Mouse (Mus musculus): ENCODE measurements around the gene Rtn3.
A peak's percentile ranks its signal among the peaks of the same experiment; 100 is the strongest.
"Not testable (repeated sequence)": the region's sequence is repeated elsewhere in the genome, so short reads cannot be mapped to it uniquely, and the experiment has no call there.

The Rtn3 gene

DNA sequence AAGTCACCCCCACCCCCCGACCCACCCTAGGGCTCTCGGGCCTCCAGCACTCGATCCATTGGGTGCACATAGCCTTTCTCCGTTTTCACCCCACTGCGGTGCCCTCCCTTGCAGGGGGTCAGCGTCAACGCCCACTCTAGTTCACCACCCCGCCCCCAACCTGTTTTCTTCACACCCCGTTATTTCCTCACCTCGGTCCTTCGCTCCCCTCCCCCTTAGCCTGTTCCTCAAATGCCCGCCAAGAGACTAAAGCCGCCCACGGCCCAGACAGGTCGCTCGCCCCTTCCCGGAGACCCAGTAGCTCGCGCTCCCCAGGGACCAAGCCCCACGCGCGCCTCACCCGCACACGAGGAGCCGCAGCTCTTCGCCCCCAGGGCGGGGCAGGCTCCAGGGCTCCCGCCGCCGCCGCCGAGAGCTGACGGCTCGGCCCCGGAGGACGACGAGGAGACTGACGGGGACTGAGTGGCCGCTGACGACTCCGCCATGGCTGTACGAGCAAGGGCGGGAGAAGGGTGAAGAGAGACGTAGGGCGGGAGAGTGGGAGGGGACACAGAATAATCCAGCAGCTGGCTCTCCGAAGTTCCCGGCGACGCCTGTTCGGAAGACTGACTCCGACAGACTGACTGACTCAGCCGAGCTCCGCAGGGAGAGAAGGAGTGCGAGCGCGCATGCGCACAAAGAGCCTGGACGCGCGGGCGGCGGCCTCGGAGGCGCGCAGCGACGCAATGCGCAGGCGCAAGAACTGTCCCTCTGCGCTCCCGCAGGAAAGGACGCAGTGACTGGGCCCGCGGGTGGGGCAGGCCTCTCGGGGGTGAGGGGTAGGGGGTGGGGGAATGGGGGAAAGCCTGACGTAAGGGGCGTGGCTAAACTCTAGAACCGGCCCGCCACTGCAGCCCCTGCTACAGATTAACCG is at the start of gene Rtn3:
Gene Rtn3, minus strand, starts transcription at position 683 of the 913 bp plus-strand sequence.
- peak; percentile 99 for DNase-seq (ENCODE audit: low read depth)

DNA sequence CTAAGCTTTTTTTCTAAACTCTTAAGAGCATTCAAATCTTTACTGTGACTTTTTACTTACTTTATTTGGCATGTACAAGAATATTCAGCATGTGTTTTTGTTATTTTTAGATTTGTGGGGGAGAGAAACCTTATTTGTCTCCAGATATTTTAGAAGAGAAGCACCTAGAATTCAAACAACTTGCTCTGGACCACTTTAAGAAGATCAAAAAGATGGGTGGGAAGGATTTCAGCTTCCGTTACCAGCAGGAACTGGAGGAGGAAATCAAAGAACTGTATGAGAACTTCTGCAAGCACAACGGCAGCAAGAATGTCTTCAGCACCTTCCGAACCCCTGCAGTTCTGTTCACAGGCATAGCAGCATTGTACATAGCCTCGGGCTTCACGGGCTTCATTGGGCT is 48.8 kb upstream of the Rtn3 start:
- DNase-seq (ENCODE audit: low read depth): no peak

DNA sequence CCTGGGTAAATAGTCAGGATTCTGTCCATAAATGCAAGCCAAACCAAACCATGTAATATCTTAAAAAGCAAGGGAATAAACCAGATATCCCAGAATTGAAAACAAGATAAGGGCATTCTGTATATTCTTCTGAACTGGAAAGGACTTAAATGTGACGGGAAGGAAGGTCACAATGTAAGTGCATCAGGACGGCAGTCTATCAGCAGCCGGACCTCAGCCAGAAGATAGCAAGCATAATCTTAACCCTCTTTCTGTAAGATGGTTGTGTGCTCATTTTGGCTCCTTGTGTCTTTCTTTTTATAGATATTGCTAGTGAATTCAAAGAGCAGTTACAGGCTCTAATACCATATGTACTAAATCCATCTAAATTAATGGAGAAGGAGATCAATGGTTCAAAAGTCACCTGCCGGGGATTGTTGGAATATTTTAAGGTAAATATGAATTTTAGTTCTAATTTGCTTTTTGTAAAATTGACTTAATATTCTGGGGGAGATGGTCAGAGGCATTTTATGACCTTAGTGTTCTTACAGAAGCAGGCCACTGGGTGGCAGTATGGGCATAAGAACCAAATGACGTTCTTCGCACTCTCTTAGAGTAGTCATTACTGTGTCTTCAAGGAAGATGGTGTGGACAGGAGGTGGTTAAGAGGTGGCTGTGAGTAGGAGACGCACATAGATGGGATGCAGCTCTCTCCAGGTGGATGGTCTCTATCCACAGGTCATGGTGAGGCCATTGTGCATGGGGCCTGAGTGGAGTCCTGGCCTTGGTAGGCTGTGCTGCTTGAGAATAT is 45.8 kb upstream of the Rtn3 start:
- DNase-seq (ENCODE audit: low read depth): peak; percentile 85

DNA sequence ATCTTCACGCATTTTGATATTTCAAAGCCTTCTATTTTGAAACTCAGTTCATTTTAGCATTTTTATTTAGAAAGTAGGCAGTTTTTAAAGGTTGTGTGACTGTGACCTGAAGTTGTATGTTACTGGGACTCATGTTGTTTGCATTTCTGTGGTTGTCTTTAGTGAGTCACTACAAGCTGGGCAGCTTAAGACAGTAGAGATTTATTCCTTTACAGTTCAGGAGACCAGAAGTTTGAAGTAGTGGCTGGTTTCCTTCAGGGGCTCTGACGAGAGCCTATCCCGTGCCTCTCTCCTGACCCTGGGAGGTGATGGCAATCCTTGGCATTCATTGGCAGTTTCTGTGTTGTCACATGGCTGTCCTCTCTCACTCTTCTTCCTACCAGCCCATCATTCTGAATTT is 41.8 kb upstream of the Rtn3 start:
- peak; percentile 59 for DNase-seq (ENCODE audit: low read depth)

DNA sequence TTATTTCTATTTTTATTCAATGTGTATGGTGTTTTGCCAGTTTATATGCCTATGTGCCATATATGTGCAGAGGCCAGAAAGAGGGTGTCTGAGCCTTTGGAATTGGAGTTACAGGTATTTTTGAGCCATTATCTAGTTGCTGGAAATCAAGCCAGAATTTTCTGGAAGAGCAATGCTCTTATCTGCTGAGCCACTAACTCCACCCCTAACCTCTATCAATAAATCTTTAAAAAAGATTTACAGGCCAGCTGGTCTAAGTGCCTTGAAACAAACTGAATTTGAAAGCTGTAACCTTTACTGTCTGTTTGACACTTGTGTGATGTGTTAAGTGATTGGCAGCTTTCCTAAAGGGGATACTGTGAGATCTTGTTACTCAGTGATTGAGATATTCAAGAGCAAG is 40.7 kb upstream of the Rtn3 start:
- DNase-seq (ENCODE audit: low read depth): no peak

DNA sequence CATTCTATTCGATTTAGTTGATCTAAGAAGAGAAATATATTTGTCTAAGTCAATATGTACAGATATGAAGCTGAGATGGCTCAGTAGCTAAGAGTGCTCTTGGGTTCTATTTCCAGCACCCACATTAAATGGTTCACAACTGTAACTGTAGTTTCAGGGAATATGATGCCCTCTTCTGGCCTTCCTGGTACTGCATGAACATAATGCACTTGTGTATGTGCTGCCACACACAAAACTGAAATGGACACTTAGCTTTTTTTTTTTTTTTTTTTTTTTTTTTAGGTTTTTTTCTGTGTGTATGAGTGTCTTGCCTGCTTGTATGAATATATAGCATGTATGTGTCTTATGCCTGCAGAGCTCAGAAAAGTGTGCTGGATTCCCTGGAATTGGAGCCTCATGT is 40.2 kb upstream of the Rtn3 start:
- peak; percentile 52 for DNase-seq (ENCODE audit: low read depth)

DNA sequence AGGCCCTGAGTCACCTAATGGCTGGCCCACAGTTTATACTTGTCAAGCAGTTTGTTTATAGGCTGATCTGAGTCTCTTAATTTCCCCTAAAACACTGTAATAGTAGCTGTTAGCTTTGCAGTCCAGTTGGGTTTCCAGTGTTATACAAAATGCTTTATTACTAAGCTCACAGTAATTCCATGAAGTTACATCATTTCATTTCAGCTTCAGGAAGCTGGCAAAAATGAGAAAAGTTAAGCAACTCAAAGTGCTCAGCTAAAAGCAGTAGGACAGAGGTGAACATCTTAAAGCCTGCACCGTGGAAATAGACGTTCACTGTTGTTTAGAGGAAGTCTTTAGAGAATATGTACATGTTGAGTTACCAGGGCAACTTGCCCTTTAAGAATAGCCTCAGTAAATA is 39.8 kb upstream of the Rtn3 start:
- no peak for DNase-seq (ENCODE audit: low read depth)

DNA sequence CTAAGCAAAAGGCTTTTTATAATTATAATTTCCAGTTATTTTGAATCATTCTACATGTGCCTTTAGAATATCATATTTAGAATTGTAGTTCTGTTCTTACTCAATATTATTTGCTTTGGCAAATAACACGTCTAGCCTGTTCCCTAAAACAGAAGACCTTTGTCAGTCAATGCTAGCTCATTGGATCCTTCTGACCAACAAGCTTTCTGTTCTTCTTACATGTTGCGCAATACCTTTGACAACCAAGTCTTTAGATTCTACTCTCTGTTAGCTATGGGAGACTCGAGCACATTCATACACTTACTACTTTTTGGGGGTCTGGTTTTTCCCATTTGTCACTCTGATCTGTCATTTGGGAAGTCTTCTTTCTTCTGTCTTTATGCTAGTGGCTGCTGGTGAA is 38.5 kb upstream of the Rtn3 start:
- DNase-seq (ENCODE audit: low read depth): no peak

DNA sequence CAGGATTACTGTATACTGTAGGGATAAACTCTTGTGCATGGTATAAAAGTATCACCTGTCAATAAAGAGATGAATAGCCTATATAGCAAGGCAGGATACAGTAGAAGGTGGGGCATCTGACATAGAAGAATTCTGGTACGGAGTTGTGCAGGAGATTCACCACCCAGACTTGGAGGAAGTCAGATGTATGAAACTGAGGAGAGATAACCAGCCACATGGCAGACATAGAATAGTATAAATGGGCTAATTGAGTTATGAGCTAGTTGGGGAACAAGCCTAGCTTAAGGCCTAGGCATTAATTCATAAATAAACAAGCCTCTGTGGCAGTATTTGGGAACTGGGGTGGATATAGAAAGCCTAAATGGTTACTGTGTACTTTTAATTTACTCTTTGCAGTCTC is 33.4 kb upstream of the Rtn3 start:
- no peak for DNase-seq (ENCODE audit: low read depth)

DNA sequence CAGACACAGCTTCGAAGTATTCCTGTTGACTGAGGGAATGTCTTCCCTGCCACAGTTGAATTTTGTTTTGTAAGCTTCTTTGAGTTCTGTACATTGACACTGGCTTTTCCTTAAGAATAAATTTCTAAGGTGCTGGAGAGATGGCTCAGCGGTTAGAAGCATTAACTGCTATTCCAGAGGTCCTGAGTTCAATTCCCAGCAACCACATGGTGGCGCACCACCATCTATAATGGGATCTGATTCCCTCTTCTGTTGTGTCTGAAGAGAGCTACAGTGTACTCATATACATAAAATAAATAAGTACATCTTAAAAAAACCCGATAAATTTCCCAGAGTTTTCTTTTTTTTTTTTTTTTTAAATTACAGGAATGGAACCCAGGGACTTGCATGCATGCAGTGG is 24.9 kb upstream of the Rtn3 start:
- no peak for DNase-seq (ENCODE audit: low read depth)

DNA sequence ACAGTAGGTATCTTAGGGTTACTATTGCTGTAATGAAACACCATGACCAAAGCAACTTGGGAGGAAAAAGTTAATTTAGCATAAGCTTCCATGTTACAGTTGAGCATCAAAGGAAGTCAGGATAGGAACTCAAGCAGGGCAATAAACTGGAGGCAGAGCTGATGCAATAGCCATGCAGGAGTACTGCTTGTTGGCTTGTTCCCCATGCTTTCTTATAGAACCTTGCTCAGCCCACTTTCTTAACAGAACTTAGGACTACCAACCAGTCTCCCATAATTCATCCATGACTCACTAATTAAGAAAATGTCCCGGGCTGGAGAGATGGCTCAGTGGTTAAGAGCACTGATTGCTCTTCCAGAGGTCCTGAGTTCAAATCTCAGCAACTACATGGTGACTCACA is 23.2 kb upstream of the Rtn3 start:
- peak; percentile 55 for DNase-seq (ENCODE audit: low read depth)

DNA sequence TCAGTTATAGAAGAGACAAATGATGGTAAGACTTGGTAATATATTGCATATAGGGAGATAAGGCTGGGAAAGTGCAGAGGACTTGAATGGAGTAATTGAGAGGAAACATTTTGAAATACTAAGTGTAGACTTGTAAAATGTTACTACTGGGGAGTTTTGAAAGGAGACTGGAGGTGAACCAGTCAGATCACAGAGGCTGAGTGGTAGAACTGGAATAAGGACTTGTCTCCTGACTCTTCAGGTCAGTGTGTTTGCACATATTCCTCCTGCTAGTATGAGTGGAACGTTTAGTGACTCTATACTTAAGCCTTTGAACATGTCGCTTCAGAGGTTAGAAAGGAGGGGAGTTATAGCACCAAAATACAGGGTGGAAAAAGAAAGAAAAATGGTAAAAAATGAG is 19.4 kb upstream of the Rtn3 start:
- no peak for DNase-seq (ENCODE audit: low read depth)

DNA sequence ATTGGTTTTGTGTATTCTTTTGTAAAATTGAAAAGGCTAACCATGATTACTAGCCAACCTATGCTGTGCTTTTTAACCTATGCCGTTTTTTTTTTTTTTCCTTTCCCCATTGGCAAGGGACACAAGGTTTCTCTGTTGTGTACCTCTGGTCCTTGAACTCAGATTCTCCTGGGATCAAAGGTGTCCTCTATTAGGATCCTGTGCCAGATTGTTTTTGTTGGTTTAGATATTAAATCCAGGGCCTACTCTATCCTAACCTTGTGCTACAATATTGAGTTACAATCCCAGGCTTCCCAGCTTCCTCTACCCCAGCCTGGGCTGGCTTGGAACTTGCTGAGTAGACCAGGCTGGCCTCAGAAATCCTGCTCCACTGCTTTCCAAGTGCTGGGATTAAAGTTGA is 17.6 kb upstream of the Rtn3 start:
- DNase-seq (ENCODE audit: low read depth): no peak

DNA sequence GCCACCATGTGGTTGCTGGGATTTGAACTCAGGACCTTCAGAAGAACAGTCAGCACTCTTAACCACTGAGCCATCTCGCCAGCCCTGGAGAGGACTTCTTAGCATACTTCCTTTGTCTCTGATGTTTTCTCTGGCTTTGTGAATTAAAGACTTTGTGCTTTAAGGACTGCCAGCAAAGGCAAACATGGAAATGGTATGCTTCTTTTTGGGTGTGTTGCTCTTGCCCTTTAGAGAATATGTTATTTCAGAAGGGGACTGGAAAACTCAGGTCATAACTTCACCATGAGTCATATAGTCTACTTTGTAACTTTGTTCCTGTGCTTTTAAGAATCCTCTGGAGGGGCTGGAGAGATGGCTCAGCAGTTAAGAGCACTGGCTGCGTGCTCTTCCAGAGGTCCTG is 15.7 kb upstream of the Rtn3 start:
- DNase-seq (ENCODE audit: low read depth): peak; percentile 77

DNA sequence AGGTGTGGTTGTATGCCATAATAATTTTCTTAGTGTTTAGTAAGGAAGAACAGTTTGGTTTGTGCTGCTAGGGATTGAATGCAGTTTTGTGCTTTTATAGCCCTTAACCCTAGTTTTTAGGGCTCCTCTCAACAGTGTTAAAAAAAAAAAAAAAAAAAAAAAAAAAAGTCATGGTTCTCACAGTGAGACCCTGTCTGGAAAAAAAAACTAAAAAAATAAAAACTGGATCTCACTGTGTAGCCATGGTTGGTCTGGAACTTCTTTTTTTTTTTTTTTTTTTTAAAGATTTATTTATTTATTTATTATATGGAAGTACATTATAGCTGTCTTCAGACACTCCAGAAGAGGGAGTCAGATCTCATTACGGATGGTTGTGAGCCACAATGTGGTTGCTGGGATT is 13.0 kb upstream of the Rtn3 start:
- not testable (repeated sequence) for DNase-seq (ENCODE audit: low read depth)

DNA sequence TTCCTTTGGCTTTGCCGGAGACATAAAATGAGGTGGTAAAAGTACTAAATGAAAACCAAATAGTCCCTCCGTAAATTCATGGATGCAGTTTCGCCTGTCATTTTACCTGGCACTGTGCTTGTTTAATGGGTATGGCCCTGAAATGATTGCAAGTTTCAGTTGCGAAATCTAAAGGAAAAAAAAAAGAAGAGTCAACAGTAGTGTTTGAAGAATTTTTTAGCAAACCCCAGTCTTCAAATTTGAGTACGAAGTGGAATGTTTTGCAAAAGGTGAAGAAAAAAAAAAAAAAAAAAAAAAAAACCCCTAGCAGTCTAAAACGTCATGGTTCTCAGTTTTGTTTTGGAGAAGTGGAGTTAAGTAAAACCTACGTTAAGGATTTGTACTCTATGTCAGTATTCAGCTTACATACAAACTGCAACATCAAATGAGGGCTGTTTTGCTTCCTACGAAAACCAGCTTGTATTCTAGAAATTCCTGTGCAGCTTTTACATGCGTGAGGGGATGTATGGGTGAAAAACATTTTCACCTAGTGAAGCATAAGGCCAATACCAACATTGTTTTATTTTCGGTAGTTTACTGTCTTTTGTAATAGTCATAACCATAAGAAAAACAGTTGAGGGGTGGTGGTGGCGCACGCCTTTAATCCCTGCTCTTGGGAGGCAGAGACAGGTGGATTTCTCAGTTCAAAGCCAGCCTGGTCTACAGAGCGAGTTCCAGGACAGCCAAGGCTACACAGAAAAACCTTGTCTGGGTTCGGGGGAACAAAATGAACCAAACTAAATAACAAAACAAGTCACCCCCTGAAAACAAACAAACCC is 12.3 kb upstream of the Rtn3 start:
- DNase-seq (ENCODE audit: low read depth): peak; percentile 57

DNA sequence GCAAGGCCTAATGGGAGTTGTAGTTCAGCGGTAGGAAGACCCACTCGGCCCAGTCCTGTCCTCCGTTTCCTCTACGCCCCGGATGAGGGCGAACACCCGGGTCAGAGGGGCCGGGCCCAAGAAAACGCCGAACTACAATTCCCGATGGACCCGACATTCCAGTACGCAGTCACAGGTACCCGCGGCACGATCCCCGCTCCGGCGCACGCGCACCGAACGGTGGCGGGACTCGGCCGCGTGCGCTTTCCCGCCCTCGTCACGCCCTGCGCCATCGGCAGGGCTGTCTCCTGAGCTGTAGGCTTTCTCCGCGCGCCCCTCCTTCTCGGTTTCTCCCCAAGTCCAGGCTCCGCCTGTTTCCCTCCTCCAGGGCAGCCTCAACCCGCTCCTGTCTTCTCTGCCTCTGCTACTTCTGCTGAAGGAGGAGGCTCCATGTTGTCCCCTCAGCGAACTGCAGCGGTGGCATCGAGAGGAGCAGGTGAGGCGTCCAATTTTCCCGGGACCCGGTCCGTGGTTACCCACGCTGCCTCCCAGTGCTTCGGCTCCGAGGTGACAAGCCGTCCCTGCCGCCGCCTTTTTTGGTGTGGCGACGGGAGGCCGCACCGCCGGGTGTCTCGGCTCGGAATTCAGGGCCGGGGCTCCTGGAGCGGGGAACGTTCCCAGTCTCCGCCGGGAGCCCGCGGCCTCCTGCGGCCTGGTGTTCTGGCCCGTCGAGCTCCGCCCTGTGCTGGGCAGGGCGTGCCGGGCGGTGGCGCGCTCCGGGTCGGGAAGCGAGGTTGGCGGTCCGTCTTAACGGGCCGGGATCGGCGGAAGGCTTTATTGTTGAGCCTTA is 11.3 kb upstream of the Rtn3 start:
- DNase-seq (ENCODE audit: low read depth): peak; percentile 99

DNA sequence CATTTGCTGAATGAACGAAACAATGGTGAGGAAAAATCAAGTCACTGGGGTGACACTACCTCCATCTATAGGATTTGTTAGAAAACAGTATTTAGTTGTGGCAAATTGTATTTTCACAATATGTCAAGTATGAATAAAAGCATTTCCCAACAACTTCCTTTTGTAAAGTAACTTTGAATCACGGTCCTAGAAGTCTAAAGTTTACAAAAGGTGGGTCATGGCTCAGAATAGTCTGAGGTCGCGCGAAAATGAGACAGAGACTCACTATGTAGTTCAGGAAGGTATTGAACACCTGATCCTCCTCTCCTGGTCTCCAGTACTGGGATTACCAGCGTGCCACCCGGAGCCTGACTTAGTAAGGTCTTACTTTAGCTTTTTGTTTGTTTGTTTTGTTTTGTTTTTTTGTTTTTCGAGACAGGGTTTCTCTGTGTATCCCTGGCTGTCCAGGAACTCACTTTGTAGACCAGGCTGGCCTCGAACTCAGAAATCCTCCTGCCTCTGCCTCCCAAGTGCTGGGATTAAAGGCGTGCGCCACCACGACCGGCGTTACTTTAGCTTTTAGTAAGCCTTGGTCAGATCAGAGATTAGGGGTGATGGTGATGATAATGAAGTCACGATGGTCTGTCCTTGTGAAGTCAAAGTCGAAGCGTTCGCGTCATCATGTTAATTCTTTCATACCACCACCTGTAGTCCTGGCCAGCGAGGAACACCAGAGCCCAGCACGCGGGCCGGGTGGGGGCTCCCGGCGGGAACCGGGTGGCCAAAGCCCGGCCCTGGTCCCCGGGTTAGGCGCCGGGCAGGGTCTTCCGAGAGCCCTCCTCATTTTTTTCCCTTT is 10.5 kb upstream of the Rtn3 start, which contains the start of gene Atl3:
Gene Atl3, plus strand, starts transcription at position 689 of the 835 bp plus-strand sequence.
- DNase-seq (ENCODE audit: low read depth): no peak

DNA sequence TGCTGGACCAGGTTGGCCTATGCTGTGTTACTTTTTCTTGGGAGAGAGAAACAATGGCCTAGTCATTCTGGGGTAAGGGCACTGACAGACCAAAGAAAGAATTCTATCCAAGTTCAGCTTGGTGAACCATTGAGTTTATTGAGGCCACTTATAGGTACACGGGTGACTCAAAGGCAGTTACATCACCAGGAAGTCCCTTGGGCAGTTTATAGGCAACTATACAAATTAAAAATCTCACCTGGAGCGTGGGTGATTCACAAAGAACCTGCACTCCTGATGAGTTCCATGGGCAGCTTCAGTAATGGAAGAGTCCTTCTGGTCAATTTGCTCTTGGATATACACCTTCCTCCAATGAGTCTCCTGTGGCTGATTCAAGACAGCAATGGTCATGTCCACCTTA is 9.6 kb upstream of the Rtn3 start:
- DNase-seq (ENCODE audit: low read depth): no peak

DNA sequence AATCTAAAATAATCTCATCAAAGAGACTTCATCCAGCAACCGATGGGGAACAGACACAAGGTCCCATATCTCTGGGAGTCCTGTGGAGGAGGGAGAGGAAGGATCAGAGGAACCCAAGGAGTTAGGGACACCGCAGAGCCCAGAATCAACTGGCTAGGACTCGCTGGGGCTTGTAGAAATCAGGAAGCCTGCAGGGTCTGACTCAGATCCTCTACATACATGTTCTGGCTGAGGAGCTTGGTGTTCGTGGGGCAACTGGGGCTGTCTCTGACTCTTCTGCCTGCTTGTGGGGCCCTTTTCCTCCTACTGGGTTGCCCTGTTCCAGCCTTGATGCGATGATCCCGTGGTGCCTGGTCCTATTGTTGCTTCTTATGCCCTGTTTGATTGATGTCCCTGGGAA is 8.9 kb upstream of the Rtn3 start:
- DNase-seq (ENCODE audit: low read depth): no peak

DNA sequence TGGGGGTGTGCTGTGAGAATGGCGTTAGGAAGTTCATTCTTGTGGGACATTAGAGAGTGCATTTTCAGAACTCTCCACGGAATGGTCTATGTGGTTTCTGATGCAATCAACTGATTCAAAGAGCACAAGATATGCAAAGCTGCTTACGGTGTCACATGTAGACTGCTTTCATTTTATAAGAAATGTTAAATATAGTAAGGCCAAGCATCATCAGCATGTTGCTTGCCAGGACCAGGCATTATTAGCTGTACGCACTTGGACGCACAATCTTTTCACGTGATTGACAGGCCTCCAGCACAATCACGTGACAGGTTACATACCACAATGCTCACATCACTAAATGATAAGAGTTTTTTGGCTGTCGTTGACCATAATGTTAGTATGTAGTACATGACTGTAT is 4.6 kb upstream of the Rtn3 start:
- peak; percentile 82 for DNase-seq (ENCODE audit: low read depth)
